Mouse (Mus musculus) lung, embryonic 15.5 days (tissue): ENCODE measurements at regions not wholly inside any gene's neighbourhood (a gene's known extent, or its start where the extent isn't known, plus 50 kb on each side); places are given as distances from the start of the nearest gene placed in this dataset.
A peak's percentile ranks its signal among the peaks of the same experiment; 100 is the strongest.

Experiments used
- ATAC-seq: fragments of 200-750 bp; cut with Nextera tagmentation; 2 replicates; pipeline ENCODE4 v1.8.0; 2017; ENCODE audit warnings: moderate number of reproducible peaks, borderline replicate concordance; ENCODE audit not compliant: low FRiP score, low TSS enrichment; ENCODE audit errors: extremely low read depth
- H3K27ac ChIP-seq: fragments of 300-500 bp; sonication (generic); 2 replicates; pipeline ENCODE4 v1.5.1; 2015; ENCODE audit warnings: moderate library complexity, mild to moderate bottlenecking, inconsistent platforms
- H3K27me3 ChIP-seq: fragments of 300-500 bp; sonication (generic); 2 replicates; pipeline ENCODE4 v1.6.1; 2015; ENCODE audit warnings: inconsistent platforms
- H3K36me3 ChIP-seq: fragments of 300-500 bp; sonication (generic); 2 replicates; pipeline ENCODE4 v1.6.1; 2015; ENCODE audit warnings: inconsistent platforms
- H3K4me1 ChIP-seq: fragments of 300-500 bp; sonication (generic); 2 replicates; pipeline ENCODE4 v1.6.1; 2015; ENCODE audit warnings: inconsistent platforms
- H3K4me2 ChIP-seq: fragments of 300-500 bp; sonication (generic); 2 replicates; pipeline ENCODE4 v1.6.1; 2015; ENCODE audit warnings: inconsistent platforms, mild to moderate bottlenecking, moderate library complexity
- H3K4me3 ChIP-seq: fragments of 300-500 bp; sonication (generic); 2 replicates; pipeline ENCODE4 v1.5.1; 2015; ENCODE audit warnings: mild to moderate bottlenecking, inconsistent platforms
- H3K9ac ChIP-seq: fragments of 300-500 bp; sonication (generic); 2 replicates; pipeline ENCODE4 v1.6.1; 2015; ENCODE audit warnings: inconsistent platforms
- H3K9me3 ChIP-seq: fragments of 300-500 bp; sonication (generic); 2 replicates; pipeline ENCODE4 v1.6.1; 2016; ENCODE audit warnings: inconsistent platforms
- WGBS: fragments of 180-500 bp; shearing (Covaris S2); methylation state at CpG from one replicate; pipeline ENCODE4 v1.1.7; 2015; 5-methylcytosine and 5-hydroxymethylcytosine counted together

- no peak overlapping the region for H3K4me2 ChIP-seq
- H3K27me3 ChIP-seq: no peaks in the 10 kb centered on the region
- no peak for ATAC-seq
- 35% methylated on average over 4 of the region's 4 CpGs for WGBS
- H3K36me3 ChIP-seq: no peaks in the 10 kb centered on the region
- H3K9me3 ChIP-seq: no peaks in the 10 kb centered on the region
- H3K4me3 ChIP-seq: no peak overlapping the region
- no peak overlapping the region for H3K9ac ChIP-seq
- no peak overlapping the region for H3K27ac ChIP-seq
- H3K4me1 ChIP-seq: peaks cover 7% of the 10 kb centered on the region
These were observed 80.4 kb downstream of the Utp6 start for GRCm38 (mm10) chr11:79881812-79882211.

DNA sequence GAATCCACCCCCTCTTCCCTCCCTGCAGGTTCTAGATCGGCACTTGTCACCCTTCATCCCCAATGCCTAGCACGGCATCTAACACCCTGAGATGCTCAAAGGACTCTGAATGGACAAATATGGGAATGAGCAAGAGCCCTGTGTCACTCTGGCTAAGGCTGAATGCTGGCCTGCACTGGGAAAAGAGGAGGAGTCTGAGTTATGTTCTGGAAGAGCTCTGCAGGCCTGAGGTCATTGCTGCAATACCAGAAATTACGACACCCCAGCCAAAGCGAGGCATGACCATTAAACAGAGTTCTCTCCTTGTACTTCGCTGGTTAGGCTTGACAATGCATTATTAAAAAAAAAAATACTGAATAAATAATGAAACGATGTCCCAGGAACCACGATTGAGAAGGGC is 84.1 kb downstream of the Utp6 start:
- peak; percentile 57; the same call in 1 of the 2 replicates for ATAC-seq
- H3K4me1 ChIP-seq: peaks cover 7% of the 10 kb centered on the region
- no peaks in the 10 kb centered on the region for H3K27me3 ChIP-seq
- no peaks in the 10 kb centered on the region for H3K9me3 ChIP-seq
- 50% methylated on average over 7 of the region's 7 CpGs for WGBS
- H3K4me3 ChIP-seq: no peak overlapping the region
- H3K9ac ChIP-seq: no peak overlapping the region
- no peak overlapping the region for H3K4me2 ChIP-seq
- H3K27ac ChIP-seq: no peak overlapping the region
- H3K36me3 ChIP-seq: no peaks in the 10 kb centered on the region

GRCm38 (mm10) chr11:79877184-79877745 is 84.9 kb downstream of the Utp6 start:
- H3K9me3 ChIP-seq: no peaks in the 10 kb centered on the region
- peak; percentile 49; the same call in 1 of the 2 replicates for ATAC-seq
- H3K4me3 ChIP-seq: no peak overlapping the region
- WGBS: 11% methylated on average over 3 of the region's 3 CpGs
- H3K36me3 ChIP-seq: no peaks in the 10 kb centered on the region
- no peak overlapping the region for H3K9ac ChIP-seq
- no peak overlapping the region for H3K4me2 ChIP-seq
- H3K4me1 ChIP-seq: peaks cover 7% of the 10 kb centered on the region
- H3K27ac ChIP-seq: peak overlapping the region; percentile 31
- H3K27me3 ChIP-seq: no peaks in the 10 kb centered on the region

DNA sequence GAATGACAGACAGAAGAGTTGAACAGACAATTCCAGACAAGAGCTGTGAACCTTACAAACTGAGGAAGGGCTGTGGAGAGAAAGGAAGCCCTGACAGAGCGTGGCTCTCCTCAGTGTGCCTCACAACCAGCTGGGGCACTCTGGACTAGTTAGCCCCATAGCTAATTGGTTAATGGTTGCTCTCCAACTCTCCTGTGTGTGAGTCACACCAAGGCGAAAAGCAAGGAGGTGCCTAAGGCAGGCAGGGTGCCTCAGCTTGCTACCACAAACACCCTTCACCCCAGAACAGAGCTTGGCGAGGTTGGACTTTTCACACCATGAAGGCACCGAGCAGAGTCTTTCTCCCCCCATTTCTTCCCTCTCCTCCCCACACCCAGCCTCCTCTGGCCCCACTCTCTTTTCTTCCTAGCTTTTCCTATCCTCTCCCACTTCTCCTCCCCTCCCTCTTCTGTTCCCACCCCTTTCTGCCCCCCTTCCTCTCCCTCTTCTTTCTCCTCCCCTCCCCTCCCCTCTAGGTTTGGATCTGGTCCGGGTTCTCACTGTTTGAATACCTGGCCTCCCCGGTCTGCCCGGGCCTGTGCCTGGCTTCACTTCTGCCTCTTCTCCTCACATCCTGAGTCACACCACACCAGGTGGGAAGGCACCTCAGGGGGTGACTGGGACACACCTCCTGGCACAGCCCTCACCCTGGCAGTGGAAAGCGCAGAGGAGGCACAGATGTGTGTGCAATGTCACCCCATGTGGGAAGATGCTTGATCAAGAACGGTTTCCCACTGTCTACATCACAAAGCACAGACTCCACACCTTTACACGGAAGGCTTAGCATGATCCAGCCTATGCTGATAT is 90.2 kb downstream of the Utp6 start:
- Histone ChIP-seq H3K4me3 (no peak overlapping the region), H3K27me3 (no peaks in the 10 kb centered on the region), H3K27ac (no peak overlapping the region), H3K36me3 (no peaks in the 10 kb centered on the region), H3K4me1 (peaks cover 12% of the 10 kb centered on the region), H3K9ac (no peak overlapping the region), H3K9me3 (no peaks in the 10 kb centered on the region), H3K4me2 (no peak overlapping the region)
- ATAC-seq: no peak
- 88% methylated on average over 10 of the region's 10 CpGs for WGBS

DNA sequence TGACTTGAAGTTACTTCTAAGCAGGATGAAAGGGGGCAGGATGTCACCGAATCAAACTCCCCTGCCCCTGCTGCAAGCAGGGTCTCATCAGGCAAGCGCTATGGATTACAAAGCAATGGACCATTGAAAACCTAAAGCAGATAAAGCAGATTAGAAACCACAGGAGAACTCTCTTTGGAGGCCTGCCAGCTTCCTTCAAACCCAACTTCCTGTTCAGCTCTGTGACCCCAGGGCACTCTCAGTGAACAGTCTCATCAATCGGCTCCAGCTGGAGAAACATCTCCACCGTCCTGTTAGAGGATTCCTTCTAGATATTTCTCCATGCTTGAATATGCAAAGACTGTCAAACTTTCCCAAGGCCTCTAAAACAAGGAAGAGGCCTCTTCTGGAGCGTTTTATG is 92.0 kb downstream of the Utp6 start:
- Histone ChIP-seq H3K4me1 (peaks cover 13% of the 10 kb centered on the region), H3K36me3 (no peaks in the 10 kb centered on the region), H3K4me3 (no peak overlapping the region), H3K27me3 (no peaks in the 10 kb centered on the region), H3K9me3 (no peaks in the 10 kb centered on the region), H3K9ac (no peak overlapping the region), H3K27ac (0 out of 2 replicates have a peak overlapping the region, but pooled peaks have one; percentile 22), H3K4me2 (no peak overlapping the region)
- no peak for ATAC-seq
- WGBS: 41% methylated on average over 5 of the region's 5 CpGs

- Histone ChIP-seq H3K9ac (no peak overlapping the region), H3K9me3 (no peaks in the 10 kb centered on the region), H3K36me3 (no peaks in the 10 kb centered on the region), H3K27ac (no peak overlapping the region), H3K4me1 (peaks cover 25% of the 10 kb centered on the region), H3K4me3 (no peak overlapping the region), H3K4me2 (no peak overlapping the region), H3K27me3 (no peaks in the 10 kb centered on the region)
- ATAC-seq: no peak
- 60% methylated on average over 5 of the region's 5 CpGs for WGBS
These were observed 93.2 kb downstream of the Utp6 start for GRCm38 (mm10) chr11:79869009-79869408.

GRCm38 (mm10) chr11:79864836-79865235 is 97.4 kb downstream of the Utp6 start:
- 16% methylated on average over 5 of the region's 5 CpGs for WGBS
- H3K4me2 ChIP-seq: no peak overlapping the region

GRCm38 (mm10) chr11:79863487-79864175 is 98.6 kb downstream of the Utp6 start:
- 60% methylated on average over 14 of the region's 14 CpGs for WGBS
- no peaks in the 10 kb centered on the region for H3K9me3 ChIP-seq
- H3K36me3 ChIP-seq: no peaks in the 10 kb centered on the region
- H3K9ac ChIP-seq: no peak overlapping the region
- no peaks in the 10 kb centered on the region for H3K27me3 ChIP-seq
- H3K4me3 ChIP-seq: no peak overlapping the region
- no peak overlapping the region for H3K27ac ChIP-seq
- no peak for ATAC-seq
- H3K4me1 ChIP-seq: peaks cover 15% of the 10 kb centered on the region
- H3K4me2 ChIP-seq: no peak overlapping the region

More at GRCm38 (mm10) chr11:79864836-79865235, 97.4 kb downstream of the Utp6 start:
- no peak overlapping the region for H3K27ac ChIP-seq
- H3K9ac ChIP-seq: no peak overlapping the region
- H3K4me1 ChIP-seq: peaks cover 16% of the 10 kb centered on the region
- H3K36me3 ChIP-seq: no peaks in the 10 kb centered on the region
- H3K27me3 ChIP-seq: no peaks in the 10 kb centered on the region
- no peak overlapping the region for H3K4me3 ChIP-seq
- no peak for ATAC-seq
- H3K9me3 ChIP-seq: no peaks in the 10 kb centered on the region

DNA sequence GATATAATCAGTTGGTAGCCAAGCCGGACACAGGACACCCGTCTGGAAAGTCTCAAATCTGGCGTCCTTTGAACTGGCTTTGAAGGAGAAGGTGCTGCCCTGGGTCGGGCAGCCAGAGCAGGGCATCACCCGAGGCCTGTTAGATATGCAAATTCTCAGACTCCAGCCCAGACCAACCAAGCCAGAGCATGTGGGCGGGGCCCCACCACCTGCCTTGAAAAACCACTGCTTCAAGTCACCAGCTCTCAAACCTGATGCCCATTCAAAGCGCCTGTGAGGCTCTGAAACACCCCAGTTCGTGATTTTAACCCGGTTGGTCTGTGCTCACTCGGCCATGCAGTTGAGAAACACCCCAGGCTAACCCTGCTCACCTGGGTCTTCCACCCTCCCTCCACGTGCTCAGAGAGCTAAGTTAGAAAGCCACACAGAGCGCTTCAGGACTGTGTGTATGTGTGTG is 101.6 kb downstream of the Utp6 start:
- H3K9ac ChIP-seq: no peak overlapping the region
- no peak for ATAC-seq
- 36% methylated on average over 12 of the region's 12 CpGs for WGBS

DNA sequence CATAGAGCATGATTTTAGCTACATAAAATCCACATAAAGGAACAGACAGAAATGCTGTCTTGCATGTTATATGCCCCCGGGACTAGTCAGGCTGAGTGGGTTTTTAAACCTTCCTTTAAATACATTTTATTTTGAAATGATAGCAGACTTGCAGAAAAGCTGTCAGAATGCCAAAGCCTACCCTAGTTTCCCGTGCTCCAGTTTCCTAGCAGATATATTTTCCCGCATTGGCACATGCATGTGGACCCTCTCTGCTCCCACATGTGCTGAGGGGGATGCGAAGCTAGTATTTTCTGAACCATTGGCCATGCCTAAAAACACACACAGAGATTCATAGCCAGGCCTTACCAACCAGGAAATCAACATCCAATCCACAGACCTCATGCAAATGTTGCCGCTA is 105.8 kb downstream of the Utp6 start:
- no peak overlapping the region for H3K9ac ChIP-seq
- no peaks in the 10 kb centered on the region for H3K27me3 ChIP-seq
- H3K9me3 ChIP-seq: no peaks in the 10 kb centered on the region
- ATAC-seq: no peak
- no peak overlapping the region for H3K4me3 ChIP-seq
- peaks cover 18% of the 10 kb centered on the region for H3K4me1 ChIP-seq
- no peak overlapping the region for H3K4me2 ChIP-seq
- H3K36me3 ChIP-seq: no peaks in the 10 kb centered on the region
- 67% methylated on average over 5 of the region's 5 CpGs for WGBS
- H3K27ac ChIP-seq: no peak overlapping the region

More for the DNA sequence above, 101.6 kb downstream of the Utp6 start:
- H3K27me3 ChIP-seq: no peaks in the 10 kb centered on the region
- H3K4me1 ChIP-seq: peaks cover 15% of the 10 kb centered on the region
- H3K4me3 ChIP-seq: no peak overlapping the region
- H3K4me2 ChIP-seq: no peak overlapping the region
- H3K9me3 ChIP-seq: no peaks in the 10 kb centered on the region
- no peaks in the 10 kb centered on the region for H3K36me3 ChIP-seq
- no peak overlapping the region for H3K27ac ChIP-seq

DNA sequence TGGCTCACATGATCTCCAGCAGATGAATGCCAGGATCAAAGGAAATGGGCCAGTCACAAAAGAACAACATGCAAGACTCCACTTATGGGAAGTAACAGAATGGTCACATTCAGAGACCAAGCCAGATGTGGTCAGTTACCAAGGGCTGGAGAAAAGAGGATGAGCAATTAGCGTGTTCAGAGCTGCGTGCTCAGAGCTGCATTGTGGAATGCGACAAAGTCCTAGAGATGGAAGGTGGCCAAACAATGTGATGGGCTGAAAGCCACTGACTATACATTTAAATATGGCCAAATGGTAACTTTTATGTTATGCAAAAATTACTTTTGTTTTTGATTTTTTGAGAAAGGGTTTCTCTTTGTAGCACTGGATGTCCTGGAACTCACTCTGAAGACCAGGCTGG is 112.6 kb downstream of the Utp6 start:
- Histone ChIP-seq H3K27ac (no peak overlapping the region), H3K9me3 (no peaks in the 10 kb centered on the region), H3K4me1 (peaks cover 21% of the 10 kb centered on the region), H3K9ac (no peak overlapping the region), H3K27me3 (no peaks in the 10 kb centered on the region), H3K4me3 (no peak overlapping the region), H3K4me2 (no peak overlapping the region), H3K36me3 (no peaks in the 10 kb centered on the region)
- WGBS: 62% methylated on average over 3 of the region's 3 CpGs
- no peak for ATAC-seq

GRCm38 (mm10) chr11:79844436-79844835 is 117.8 kb downstream of the Utp6 start:
- no peaks in the 10 kb centered on the region for H3K9me3 ChIP-seq
- H3K27ac ChIP-seq: no peak overlapping the region
- H3K9ac ChIP-seq: no peak overlapping the region
- 80% methylated on average over 4 of the region's 4 CpGs for WGBS
- no peak for ATAC-seq
- no peak overlapping the region for H3K4me2 ChIP-seq
- H3K4me1 ChIP-seq: peaks cover 4% of the 10 kb centered on the region; the same call in 1 of the 2 replicates
- H3K27me3 ChIP-seq: no peaks in the 10 kb centered on the region
- no peak overlapping the region for H3K4me3 ChIP-seq
- no peaks in the 10 kb centered on the region for H3K36me3 ChIP-seq
